Mouse (Mus musculus): Measurements from ENCODE around the gene Spcs2.

- TF ChIP-seq POLR2A (IDR thresholded peaks at IDR 0.05; ENCODE audit: low read depth, low read length) (no peak), E2F4 (IDR thresholded peaks at IDR 0.05; ENCODE audit: insufficient replicate concordance, low read depth, low read length) (no peak), CTCF (conservative IDR thresholded peaks at IDR 0.05 in 1 of 2, IDR thresholded peaks at IDR 0.05 in 1 of 2; ENCODE audit: low read depth in 2 of 2, low read length in 2 of 2) (no peak), CHD1 (IDR thresholded peaks at IDR 0.05; ENCODE audit: low read depth, low read length) (no peak), GABPA (IDR thresholded peaks at IDR 0.05; ENCODE audit: insufficient replicate concordance, low read depth, low read length) (no peak), ZC3H11A (IDR thresholded peaks at IDR 0.05; ENCODE audit: low read depth, low read length) (no peak), JUN (IDR thresholded peaks at IDR 0.05; ENCODE audit: insufficient read depth, low read depth, low read length) (no peak)
These were observed 47.8 kb upstream of the Spcs2 start for GRCm38 (mm10) chr7:99911038-99911437.
